Mouse (Mus musculus): ENCODE measurements at regions not wholly inside any gene's neighbourhood (a gene's known extent, or its start where the extent isn't known, plus 50 kb on each side); places are given as distances from the start of the nearest gene placed in this dataset.

- no peak for TF ChIP-seq POLR2A (IDR thresholded peaks at IDR 0.05; ENCODE audit: extremely low read depth, insufficient read depth, low read length)
- TF ChIP-seq CTCF (IDR thresholded peaks at IDR 0.05; ENCODE audit: low read depth, low read length), result no peak
Observed at GRCm38 (mm10) chr8:89139876-89140275, 95.9 kb upstream of the Sall1 start.
